ENCODE assay signal across 20 mouse cellular contexts in genomic region chr8:25445968-25446367, GRCm38 (mm10).
DNase-seq lines count a peak whose midpoint lies in the region; ATAC-seq and TF ChIP-seq lines count a peak whose summit lies in the region.
"Had no signal": no experiment of that assay in that cellular context is flagged by ENCODE, and none has a peak within 500 bp of the region (broad histone marks: within the 10 kb centered on the region; RNA-seq: fewer than 3 reads in every experiment).

No protein-coding gene starts in this region.

- DNase-seq in G1E (ENCODE audit: low spot score), result no peak
- DNase-seq in MEL-GATA-1-ER (ENCODE audit: extremely low read depth, low read depth), result peak; percentile 84
- no peak for DNase-seq in adrenal gland, adult 18-20 months (ENCODE audit: low spot score in 2 of 2)
- no peak for DNase-seq in left cerebral cortex, postnatal 4 days
- DNase-seq: adrenal gland, adult 8-10 months; B cell, adult 2 months; cerebellum, adult 11-12 months; cerebellum, adult 9-10 months; cerebellum, postnatal 25 days; gastrocnemius, postnatal 10 days; heart, postnatal 10 days; heart, postnatal 4 days had no signal

- H3K36me3 ChIP-seq in G1E (replicated peaks), result no peaks in the 10 kb centered on the region
- H3K36me3 ChIP-seq: embryonic facial prominence, embryonic 13.5 days; forebrain, embryonic 12.5 days; hindbrain, embryonic 12.5 days had no signal

- no peak for TF ChIP-seq CTCF in G1E (IDR thresholded peaks at IDR 0.05; ENCODE audit: low read depth, low read length)

- ATAC-seq in G1E (ENCODE audit: extremely low read depth, insufficient number of reproducible peaks, low FRiP score, poor library complexity, severe bottlenecking), result peak; percentile 35; the same call in 1 of the 2 replicates
- peak; percentile 53 for ATAC-seq in megakaryocyte, adult 5-6 weeks (ENCODE audit: poor library complexity, severe bottlenecking)
- ATAC-seq in megakaryocyte-erythroid progenitor cell, adult 5-6 weeks (replicated peaks; ENCODE audit: low FRiP score, low TSS enrichment, poor library complexity, severe bottlenecking), result no peak
- ATAC-seq: CD4-positive, CD25-positive, alpha-beta regulatory T cell, adult 4 months; forebrain, embryonic 16.5 days; hindbrain, postnatal 0 days had no signal

- H3K4me1 ChIP-seq in G1E (ENCODE audit: insufficient read depth, low read depth, low read length), result peaks cover 61% of the 10 kb centered on the region
- H3K4me1 ChIP-seq: forebrain, embryonic 12.5 days; hindbrain, embryonic 12.5 days had no signal

- intact Hi-C loops in left cerebral cortex, postnatal 4 days (cut with DNase I), result no loop called here

- H3K9me3 ChIP-seq in G1E (replicated peaks), result no peaks in the 10 kb centered on the region
- H3K9me3 ChIP-seq: embryonic facial prominence, embryonic 13.5 days; forebrain, embryonic 12.5 days; hindbrain, embryonic 12.5 days had no signal

- H3K4me3 ChIP-seq in G1E (ENCODE audit: low read depth, low read length), result no peak overlapping the region; the same call in 1 of the 2 replicates
- H3K4me3 ChIP-seq: embryonic facial prominence, embryonic 13.5 days; forebrain, embryonic 12.5 days; hindbrain, embryonic 12.5 days had no signal

- H3K27me3 ChIP-seq in G1E (ENCODE audit: insufficient read depth, low read length), result no peaks in the 10 kb centered on the region
- H3K27me3 ChIP-seq: embryonic facial prominence, embryonic 13.5 days; forebrain, embryonic 12.5 days; hindbrain, embryonic 12.5 days had no signal
